Mouse (Mus musculus) frontal cortex, postnatal 25 days (tissue): ENCODE measurements around the gene Mettl16.

Experiments used
- DNase-seq, 2 experiments: peaks; one replicate each; pipeline ENCODE4 v3.0.0; 2022; ENCODE audit warnings: low spot score in 2 of 2

Mettl16 gene

GRCm38 (mm10) chr11:74770595-74771207, at the start of gene Mettl16:
Gene Mettl16, plus strand, starts transcription at chr11:74770830.
- peak; percentile 88 to 93 for DNase-seq

GRCm38 (mm10) chr11:74721141-74721540, 49.5 kb upstream of the Mettl16 start:
- no peak for DNase-seq

GRCm38 (mm10) chr11:74721971-74722370, 48.7 kb upstream of the Mettl16 start:
- DNase-seq: no peak

- peak; percentile 62 to 63 for DNase-seq
Measured at GRCm38 (mm10) chr11:74723357-74724234, 47.0 kb upstream of the Mettl16 start.

GRCm38 (mm10) chr11:74724235-74724791, 46.3 kb upstream of the Mettl16 start, which contains the start of gene Pafah1b1:
Gene Pafah1b1, minus strand, starts transcription at chr11:74724670.
- DNase-seq: peak; percentile 86 to 91

- no peak for DNase-seq
Measured at GRCm38 (mm10) chr11:74725181-74725580, 45.4 kb upstream of the Mettl16 start.

- no peak for DNase-seq
Measured at GRCm38 (mm10) chr11:74734917-74735316, 35.7 kb upstream of the Mettl16 start.

- DNase-seq: no peak
Measured at GRCm38 (mm10) chr11:74737861-74738260, 32.8 kb upstream of the Mettl16 start.

- DNase-seq: no peak
Measured at GRCm38 (mm10) chr11:74748022-74748421, 22.6 kb upstream of the Mettl16 start.

- DNase-seq: no peak
Measured at GRCm38 (mm10) chr11:74749241-74749640, 21.4 kb upstream of the Mettl16 start.

- DNase-seq: no peak
Measured at GRCm38 (mm10) chr11:74750662-74751351, 19.8 kb upstream of the Mettl16 start.

GRCm38 (mm10) chr11:74751352-74752066, 19.1 kb upstream of the Mettl16 start:
- DNase-seq: no peak

- DNase-seq: no peak
Measured at GRCm38 (mm10) chr11:74756631-74757030, 14.0 kb upstream of the Mettl16 start.

GRCm38 (mm10) chr11:74761011-74761705, 9.5 kb upstream of the Mettl16 start:
- DNase-seq: no peak

GRCm38 (mm10) chr11:74763960-74764625, 6.5 kb upstream of the Mettl16 start:
- no peak for DNase-seq

GRCm38 (mm10) chr11:74767469-74767868, 3.2 kb upstream of the Mettl16 start:
- DNase-seq: no peak

GRCm38 (mm10) chr11:74768045-74768444, 2.6 kb upstream of the Mettl16 start:
- no peak for DNase-seq

GRCm38 (mm10) chr11:74770037-74770436, 593 bp upstream of the Mettl16 start:
- DNase-seq: no peak

- no peak for DNase-seq
Measured at GRCm38 (mm10) chr11:74771234-74771633, 604 bp downstream of the Mettl16 start.

- DNase-seq: no peak
Measured at GRCm38 (mm10) chr11:74771650-74772049, 1.0 kb downstream of the Mettl16 start.
